Mouse (Mus musculus): Measurements from ENCODE around the gene Prkcg. TPM values are rescaled to one million over a fixed set of nuclear protein-coding genes. Genes with fewer than 3 reads are reported as not detected.
"Not testable (repeated sequence)": the region's sequence is repeated elsewhere in the genome, so short reads cannot be mapped to it uniquely, and the experiment has no call there.

Gene Prkcg
- total RNA-seq (2021) = 1 to 10 TPM in 1 of 2 experiments, under 1 TPM in 1; 0.36 to 1.1 TPM
- long read RNA-seq, experiment 1 = 0 reads
- long read RNA-seq, experiment 2, partial matches to known transcripts = 0 of 1 reads
- long read RNA-seq, experiment 2, other reads (novel, unspliced or antisense) = 1 of 1 reads

DNA sequence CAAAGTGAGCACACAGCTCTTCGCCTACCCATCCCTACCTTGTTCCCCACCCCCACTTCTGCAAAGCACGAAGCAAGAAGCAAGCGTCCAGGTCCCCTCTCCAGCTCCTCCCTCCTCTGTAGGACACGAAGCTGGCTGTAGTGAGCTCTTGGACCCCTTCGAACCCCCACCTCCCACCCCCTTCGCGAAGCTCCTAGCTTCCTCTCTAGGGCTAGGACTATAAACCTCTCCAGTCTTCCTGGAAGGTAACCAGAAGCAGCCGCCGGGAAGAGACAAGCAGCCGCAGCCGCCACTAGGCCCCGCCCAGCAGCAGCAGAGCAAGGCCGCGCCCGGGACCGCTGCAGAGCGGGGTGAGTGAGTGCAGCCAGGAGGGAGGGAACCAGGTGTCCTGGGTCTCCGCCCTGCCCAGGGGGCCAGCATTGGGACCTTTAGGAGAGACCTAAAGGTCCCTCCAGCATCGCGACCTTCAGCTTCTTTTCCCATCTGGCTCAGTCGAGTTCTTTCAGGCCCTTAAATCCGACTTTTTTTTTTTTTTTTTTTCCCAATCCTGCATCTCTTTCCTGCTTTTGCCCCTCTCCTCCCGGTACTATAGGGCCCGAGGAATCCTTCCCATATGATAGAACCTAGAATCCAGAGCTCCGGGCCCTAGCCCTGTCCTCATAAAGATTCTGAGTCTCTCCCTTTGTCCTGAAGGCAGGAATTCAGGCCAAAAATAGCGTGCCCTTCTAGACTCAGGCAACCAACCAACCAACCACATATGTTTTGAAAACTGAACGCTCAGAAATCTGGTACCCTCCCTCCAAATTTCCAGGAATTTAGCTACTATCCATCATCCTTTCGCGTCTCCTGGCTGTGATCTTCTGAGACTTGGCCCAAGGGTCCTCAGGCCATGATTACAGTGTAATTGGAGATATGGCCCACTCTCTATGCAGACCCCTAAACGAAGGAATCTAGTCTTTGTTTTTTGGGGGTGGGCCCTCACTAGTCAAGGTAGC, at the start of gene Prkcg, which contains the start of gene Myadm:
Gene Prkcg (plus strand): TSS at position 204 of the 995 bp plus-strand sequence.
Gene Myadm (plus strand): TSS at position 105 of the 995 bp plus-strand sequence.
- DNase-seq (ENCODE audit: low spot score in 2 of 2) = peak; percentile 79

DNA sequence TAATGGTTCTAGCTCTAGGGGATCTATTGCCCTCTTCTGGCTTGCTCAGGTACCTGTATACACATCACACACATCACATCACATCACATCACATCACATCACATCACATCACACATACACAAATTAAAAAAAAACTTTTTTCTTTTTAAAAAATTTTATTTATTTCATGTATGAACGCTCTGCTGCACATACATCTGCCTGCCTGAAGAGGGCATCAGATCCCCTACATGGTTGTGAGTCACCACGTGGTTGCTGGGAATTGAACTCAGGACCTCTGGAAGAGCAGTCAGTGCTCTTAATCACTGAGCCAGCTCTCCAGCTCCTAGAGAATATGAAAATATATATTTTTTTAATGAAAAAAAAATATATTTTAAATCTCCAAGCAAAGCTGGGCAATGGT, 49.8 kb upstream of the Prkcg start:
- no peak for DNase-seq (ENCODE audit: low spot score in 2 of 2)

DNA sequence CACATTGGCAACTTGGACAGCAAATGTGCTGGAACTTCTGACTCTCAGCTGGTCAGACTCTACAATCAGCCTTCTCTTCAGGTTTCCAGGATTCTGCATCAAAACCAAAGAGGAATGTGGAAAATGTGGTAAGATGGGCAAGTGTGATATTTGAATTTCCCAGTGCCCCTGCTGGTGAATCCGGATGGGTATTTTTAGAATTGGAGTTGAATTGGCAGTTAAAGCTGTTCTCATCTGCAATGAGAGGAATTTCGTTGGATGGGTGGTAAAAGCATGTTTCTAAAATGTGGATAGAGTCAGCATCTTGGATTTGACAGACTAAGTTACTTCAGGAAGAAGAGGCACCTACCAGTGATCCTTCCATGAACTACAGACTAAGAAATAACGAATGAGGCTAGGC, 28.3 kb upstream of the Prkcg start:
- no peak for DNase-seq (ENCODE audit: low spot score in 2 of 2)

DNA sequence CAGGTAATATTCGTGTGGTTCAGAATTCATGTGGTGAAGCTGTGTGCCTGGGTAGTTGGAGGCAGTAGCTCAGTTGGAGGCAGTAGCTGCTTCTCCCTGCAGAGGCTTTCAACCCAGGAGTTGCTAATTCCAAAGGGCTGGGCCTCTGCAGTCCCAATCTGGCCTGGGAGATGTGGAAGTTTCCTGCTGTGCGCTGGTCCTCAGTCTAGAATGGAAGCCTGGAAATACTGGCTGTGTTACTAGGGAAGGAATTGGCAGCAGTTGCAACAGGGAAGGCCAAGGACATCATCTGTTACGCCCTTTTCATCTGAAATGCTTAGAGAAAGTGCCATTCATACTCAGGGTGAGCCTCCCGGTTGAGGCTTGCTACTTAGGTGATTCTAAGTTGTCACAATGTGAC, 27.5 kb upstream of the Prkcg start:
- no peak for DNase-seq (ENCODE audit: low spot score in 2 of 2)

DNA sequence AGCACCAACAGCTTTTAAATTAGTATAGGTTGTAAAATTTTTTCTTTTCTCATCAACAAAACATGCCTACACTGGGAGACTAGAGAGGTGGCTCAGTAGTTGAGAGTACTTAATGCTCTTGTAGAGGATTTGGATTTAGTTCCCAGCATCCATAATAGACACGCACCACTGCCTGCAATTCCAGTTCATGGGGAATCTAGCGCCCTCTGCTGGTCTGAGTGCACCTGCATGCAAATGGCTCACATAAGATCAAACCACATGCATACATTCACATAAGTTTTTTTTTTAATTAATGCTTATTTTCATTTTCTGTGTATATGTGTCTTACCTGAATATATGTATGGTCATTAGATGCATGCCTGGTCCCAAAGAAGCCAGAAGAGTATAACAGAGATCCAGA, 26.2 kb upstream of the Prkcg start:
- DNase-seq (ENCODE audit: low spot score in 2 of 2) = peak; percentile 49 to 66

DNA sequence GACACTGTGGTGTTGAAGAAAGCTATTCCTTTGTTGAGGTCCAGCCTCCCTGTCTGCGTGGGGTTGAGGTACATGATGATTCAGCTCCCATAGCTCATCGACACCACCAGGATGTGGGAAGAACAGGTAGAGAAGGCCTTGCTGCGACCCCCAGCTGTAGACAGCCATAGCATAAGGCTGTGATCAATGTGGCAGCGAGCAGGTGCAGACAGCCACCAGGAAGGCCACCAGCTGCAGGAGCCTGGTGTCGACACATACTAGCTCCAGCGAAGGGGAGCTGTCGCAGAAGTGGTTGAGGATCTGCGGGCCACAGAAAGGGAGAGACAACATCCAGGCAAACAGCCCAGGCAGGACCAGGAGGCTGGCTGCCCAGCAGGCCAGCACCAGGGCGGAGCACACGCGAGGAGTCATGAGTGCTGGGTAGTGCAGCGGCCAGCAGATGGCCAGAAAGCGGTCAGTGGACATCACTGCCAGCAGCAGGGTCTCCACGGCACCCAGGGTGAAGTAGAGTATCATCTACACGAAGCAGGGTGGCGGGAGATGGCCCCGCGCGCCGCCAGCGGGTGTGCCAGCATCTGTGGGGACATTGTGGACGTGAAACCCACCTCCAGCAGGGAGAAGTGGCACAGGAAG, 24.5 kb upstream of the Prkcg start:
- no peak for DNase-seq (ENCODE audit: low spot score in 2 of 2)

- DNase-seq (ENCODE audit: low spot score in 2 of 2) = no peak
These were observed 23.7 kb upstream of the Prkcg start for GRCm38 (mm10) chr7:3265311-3265710.

DNA sequence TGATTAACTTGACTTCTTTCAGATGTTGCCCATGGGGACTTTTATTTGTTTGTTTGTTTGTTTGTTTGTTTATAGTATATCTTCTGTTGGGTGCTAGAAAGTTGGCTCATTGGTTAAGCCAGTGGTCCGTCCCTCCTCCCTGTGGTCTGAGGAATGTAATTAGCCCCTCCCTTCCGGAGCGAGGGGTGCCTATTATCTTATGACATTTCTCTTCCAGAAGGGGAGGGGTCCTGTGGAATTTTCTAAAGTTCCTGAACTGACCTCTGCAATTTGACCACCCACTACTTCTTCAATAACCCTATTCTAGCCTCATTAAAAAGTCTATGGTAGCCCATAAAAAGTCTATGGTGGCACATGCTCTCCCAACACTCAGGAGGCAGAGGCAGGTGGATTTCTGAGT, 21.7 kb upstream of the Prkcg start:
- no peak for DNase-seq (ENCODE audit: low spot score in 2 of 2)

DNA sequence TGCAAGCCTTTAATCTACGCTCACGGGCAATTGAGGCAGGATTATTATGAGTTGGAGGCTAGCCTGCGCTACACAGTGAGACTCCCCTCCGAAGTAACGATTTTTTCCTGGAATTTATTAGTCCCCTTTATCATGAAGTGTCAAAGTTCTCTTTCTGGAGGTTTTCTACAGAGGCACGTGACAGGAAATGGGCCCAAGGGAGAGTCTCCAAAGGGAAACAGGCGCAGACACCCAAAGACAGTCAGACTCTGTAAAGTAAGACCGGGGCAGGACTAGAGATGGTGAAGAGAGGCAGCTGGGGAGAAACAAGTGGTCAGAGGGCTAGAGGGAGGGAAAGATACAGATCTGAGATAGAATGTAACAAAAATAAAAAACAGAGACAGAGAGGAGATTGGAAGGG, 21.1 kb upstream of the Prkcg start:
- DNase-seq (ENCODE audit: low spot score in 2 of 2) = no peak

DNA sequence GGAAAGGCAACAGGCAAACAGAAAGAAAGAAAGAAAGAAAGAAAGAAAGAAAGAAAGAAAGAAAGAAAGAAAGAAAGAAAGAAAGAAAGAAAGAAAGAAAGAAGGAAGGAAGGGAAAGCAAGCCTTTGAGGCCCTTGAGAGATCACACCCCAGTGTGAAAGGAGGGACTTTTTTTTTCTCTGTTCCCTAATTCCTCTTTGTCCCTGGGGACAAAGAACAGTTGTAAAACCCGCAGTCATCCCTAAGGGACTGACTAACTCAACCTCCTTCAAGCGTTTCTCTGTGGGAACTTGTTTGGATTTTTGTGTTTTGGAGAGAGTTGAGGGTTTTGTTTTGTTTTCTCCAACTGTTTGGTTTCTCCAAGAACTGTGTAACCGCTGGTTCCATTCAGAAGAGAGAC, 20.7 kb upstream of the Prkcg start:
- DNase-seq (ENCODE audit: low spot score in 2 of 2) = no peak

DNA sequence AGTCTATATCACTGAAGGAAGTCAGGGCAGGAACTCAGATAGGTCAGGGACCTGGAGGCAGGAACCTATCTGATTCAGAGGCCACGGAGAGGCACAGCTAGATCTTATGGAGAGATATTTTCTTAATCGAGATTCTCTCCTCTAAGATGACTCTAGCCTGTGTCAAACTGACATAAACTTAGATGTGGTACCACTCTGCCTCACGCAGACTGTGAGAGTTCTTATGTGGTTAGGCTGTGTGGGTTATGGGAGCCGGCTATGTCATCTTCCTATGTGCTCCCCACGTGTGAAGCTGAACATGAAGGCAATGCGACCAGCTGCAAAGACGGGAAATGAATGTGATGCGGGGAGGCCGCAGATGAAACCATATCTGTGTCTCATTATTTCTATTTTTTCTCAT, 16.8 kb upstream of the Prkcg start:
- DNase-seq (ENCODE audit: low spot score in 2 of 2) = no peak

DNA sequence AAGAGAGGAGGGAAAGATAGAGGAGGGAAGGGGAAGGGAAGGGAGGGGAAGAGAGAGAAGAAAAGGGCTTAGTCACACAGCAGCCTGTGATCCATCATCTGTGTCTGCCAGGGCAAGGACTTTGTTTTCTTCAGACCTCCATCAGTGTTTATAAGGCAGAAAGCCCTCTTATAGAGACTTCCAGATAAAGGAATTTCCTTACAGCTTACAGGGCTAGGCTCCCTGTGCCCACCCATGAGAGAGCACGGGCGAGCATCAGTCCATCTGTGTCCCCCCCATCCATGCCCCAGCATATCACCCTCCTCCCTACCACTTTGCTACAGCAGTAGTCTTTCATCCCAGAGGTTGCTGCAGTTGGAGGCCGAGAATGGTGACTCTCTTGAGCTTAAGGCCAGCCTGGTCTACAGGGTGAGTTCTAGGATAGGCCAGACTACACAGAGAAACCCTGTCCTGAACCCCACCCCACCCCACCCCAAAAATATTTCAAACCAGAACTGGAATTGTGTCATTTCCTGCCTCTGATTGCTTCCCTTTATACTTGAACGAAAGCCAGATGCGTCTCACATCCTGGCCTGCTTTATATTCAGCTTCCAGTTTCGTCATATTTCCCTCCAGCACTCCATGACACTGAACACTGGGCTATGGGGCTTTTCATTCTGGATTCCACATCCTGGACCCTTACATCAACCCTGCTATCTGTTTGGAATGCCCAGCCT, 13.4 kb upstream of the Prkcg start:
- no peak for DNase-seq (ENCODE audit: low spot score in 2 of 2)

- not testable (repeated sequence) for DNase-seq (ENCODE audit: low spot score in 2 of 2)
These were observed 12.2 kb upstream of the Prkcg start for GRCm38 (mm10) chr7:3276781-3277180.

GRCm38 (mm10) chr7:3280080-3280653, 8.8 kb upstream of the Prkcg start:
- DNase-seq (ENCODE audit: low spot score in 2 of 2) = no peak

GRCm38 (mm10) chr7:3280654-3281153, 8.3 kb upstream of the Prkcg start:
- DNase-seq (ENCODE audit: low spot score in 2 of 2) = no peak

GRCm38 (mm10) chr7:3281741-3282140, 7.2 kb upstream of the Prkcg start:
- no peak for DNase-seq (ENCODE audit: low spot score in 2 of 2)

- no peak for DNase-seq (ENCODE audit: low spot score in 2 of 2)
These were observed 5.7 kb upstream of the Prkcg start for GRCm38 (mm10) chr7:3283081-3283875.

DNA sequence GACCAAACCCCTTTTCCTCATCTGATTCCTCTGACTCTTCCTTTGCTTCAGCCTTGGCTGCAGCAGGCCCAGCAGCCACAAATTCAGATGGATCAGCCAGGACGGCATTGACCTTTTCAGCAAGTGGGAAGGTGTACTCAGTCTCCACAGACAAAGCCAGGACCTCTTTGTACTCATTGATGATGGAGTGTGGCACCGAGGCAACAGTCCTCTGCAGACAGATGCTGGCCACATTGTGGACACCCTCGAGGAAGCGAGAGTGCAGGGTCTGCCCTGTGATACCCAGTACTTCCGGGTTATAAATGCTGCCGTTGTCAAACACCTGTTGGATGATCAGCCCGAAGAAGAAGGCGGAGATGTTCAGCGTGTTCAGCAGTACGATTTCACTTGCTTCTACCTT, 4.4 kb upstream of the Prkcg start:
- DNase-seq (ENCODE audit: low spot score in 2 of 2) = no peak

- DNase-seq (ENCODE audit: low spot score in 2 of 2) = no peak
These were observed 2.9 kb upstream of the Prkcg start for GRCm38 (mm10) chr7:3286036-3286435.

GRCm38 (mm10) chr7:3287186-3287585, 1.8 kb upstream of the Prkcg start:
- no peak for DNase-seq (ENCODE audit: low spot score in 2 of 2)

Measured in adrenal gland, adult 18-20 months (tissue).